Mouse (Mus musculus): ENCODE results near the gene Prelp.
"Not testable (repeated sequence)": the region's sequence is repeated elsewhere in the genome, so short reads cannot be mapped to it uniquely, and the experiment has no call there.

DNA sequence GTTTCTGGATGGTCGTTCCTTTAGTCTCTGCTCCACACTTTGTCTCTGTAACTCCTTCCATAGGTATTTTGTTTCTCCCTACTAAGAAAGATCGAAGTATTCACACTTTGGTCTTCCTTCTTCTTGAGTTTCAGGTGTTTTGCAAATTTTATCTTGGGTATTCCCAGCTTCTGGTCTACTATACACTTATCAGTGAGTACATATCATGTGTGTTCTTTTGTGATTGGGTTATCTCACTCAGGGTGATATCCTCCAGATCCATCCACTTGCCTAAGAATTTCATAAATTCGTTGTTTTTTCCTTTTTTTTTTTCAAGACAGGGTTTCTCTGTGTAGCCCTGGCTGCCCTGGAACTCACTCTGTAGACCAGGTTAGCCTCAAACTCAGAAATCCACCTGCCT lies 41.9 kb upstream of the Prelp start:
- TF ChIP-seq CTCF (IDR thresholded peaks at IDR 0.05; ENCODE audit: extremely low read depth, insufficient read length, insufficient replicate concordance, low read depth, low read length); POLR2A (IDR thresholded peaks at IDR 0.05; ENCODE audit: low read depth, low read length): not testable (repeated sequence)
